Mouse (Mus musculus): ENCODE data around the gene Cenpp.
A peak's percentile ranks its signal among the peaks of the same experiment; 100 is the strongest.

Cenpp gene

DNA sequence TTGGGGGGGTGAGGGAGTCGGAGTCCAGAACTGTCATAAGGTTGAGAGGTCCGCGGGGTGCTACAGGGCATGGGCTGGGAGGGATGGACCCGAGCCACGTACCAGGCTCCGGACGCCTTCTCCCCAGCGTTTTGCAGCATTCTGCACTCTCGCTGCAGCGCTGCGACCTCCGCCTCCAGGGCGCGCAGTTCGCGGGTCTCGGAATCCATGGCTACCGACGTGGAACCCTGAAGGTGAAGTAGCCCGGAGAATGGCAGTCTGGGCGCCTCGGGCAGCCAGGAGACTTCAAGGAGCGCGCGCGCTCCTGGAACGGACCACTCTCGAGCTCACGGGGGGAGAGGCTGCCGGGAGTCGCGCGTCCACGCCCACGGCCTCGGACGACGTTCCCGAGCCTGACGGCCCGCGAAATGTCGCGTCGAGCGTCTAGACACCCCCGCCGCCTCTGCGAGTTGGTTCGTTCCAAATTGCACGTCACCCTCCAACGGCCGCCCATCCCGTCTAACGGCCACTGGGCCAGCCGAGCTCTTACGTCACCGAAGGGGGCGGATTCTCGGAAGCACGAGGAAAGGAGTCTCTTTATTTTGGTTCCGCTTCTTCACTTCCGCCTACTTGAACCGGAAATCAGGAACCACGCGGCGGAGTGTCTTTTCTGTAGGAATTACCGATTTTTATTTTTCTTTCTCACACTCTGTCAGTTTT, at the start of gene Cenpp, which contains the start of gene Nol8:
Gene Cenpp, minus strand, starts transcription at position 305 of the 699 bp plus-strand sequence.
Gene Nol8, plus strand, starts transcription at position 598 of the 699 bp plus-strand sequence.
- DNase-seq: peak; percentile 100

DNA sequence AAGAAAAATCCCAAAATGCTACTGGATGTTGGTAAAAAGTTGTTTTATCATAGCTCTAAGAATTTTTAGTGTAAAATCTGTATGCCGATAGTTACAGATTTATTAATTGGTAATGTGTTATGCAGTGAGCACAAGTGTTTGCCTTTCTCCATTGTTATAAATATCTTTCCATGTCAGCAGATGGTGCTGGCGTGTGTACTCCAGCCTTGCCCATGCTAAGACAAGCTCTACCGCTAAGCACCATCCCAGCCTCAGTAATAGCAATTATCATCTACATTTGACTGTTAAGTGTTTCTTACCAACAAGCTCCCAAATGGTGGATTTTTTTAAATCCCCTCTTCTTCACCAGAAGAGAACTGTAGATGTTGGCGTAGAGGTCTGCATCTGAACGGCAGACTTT, 38.5 kb upstream of the Cenpp start:
- no peak for DNase-seq

DNA sequence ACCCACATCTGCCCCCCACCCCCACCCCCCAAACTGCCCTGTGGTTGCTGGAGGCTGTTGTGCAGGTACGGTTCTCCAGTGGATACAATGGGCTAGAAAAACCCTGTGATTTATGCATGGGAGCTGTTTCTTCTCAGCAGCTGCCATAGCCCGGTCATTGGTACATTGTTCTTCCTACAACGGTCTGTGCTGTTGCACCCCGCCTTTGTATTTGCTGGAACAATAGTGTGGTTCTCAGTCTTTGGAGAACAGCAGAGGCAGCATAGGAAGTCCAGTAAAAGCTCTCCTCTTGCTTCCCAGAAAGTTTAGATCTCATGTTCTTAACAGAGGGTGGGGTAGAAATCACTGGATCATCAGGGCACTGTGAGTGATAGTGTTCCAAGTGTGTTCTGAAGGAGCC, 31.7 kb upstream of the Cenpp start:
- no peak for DNase-seq

DNA sequence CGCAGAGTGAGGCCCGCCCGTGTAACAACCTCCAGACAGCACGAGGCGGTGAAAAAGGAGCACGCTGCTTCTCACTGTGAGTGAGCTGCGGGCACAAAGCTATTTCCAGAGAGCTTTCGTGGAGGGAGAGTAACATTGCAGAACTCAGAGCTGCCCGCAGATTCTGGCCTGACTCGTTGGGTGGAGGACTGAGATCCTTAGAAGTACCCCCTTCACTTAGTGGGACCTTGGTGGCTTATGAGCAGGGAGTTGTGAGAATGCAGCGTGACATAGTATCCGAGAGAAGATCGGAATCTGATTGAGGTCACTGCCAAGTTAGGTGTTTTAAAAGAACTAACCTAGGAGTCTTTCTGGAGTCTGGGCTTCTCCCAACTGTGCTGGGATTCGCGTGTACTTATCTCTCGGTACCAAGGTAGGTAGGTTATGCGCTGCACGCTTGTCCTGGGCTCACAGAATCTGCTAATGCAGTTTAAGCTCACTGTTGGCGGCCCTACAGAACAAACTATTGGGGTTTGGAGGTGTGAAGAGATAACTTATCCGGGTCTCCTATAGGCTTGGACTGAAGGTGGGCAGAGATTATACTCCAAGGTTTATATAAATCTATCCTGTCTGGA, 29.8 kb upstream of the Cenpp start:
- DNase-seq: no peak

DNA sequence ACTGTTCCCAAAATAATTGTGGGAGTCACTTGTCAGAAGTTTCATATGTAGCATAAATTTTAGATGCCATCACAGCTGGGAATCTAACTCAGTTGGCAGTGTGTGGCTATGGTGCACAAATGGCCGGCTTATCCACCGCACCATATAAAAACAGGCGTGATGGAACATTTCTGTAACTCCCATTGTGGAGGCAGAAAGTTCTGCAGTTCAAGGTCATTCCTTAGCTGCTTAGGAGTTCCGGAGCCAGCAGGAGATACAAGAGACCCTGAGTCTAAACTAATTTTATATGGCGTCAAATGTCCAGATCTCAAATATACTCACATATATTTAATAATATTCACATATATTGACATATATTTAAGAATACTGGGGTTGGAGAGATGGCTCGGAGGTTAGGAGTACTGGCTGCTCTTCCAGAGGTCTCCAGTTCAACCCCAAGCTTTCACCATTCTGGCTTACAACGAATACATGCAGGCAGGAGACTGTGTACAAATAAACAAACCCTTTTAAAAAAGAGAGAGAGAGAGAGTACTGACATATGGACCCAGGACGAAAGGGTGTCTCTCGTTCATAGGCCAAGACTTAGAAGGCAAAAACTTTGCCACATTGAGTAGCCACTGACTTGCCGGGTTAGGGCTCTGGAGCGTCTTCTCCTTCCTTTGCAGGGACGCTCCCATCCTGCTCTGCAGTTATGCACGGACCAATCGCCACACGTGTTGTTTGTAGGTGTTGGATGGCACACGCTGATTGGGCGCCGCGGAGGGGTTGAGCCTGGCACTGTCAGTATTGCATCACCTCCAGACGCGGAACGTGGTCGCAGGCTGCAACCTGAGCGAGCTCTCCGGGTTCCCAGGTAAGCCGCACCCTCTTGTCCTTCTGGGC, 29.0 kb upstream of the Cenpp start, which contains the start of gene Iars:
Gene Iars, plus strand, starts transcription at position 750 of the 882 bp plus-strand sequence.
- peak; percentile 99 for DNase-seq

DNA sequence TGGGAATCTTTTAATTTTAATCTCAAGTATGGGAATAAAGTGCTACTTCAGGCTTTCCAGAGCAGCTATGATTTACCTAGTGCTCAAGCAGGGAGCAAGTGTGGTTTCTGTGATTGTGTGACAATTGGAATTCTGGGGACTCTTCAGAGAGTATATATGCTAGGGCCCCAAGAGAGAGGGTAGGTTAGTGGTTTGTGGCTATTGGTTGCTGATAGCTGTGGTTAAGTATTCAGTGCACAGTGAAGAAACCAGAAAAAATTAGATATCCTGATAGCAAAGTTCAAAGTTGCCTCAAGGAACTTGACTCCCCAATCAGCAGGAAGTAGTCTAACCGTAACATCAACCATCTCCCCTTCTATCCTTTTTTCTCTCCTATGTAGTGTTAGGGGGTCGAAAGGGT, 25.2 kb upstream of the Cenpp start:
- no peak for DNase-seq

DNA sequence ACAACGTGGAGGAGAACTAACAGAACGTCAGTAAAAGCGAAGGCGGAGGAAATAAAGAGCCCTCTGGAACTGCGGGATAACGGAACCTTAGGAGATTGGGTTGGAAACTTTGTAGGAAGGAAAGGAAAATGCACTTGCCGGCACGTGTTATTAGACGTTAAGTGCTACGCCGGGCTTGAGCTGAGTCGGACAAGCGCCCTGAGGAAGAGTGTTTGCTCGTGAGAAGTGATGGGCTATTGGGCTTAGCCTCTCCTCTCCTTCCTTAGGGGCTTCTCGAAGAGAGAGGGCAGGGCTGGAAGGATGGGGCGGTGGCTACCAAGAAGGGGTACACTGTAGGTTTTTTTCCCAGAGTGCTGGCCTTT, 576 bp upstream of the Cenpp start:
- DNase-seq: no peak

DNA sequence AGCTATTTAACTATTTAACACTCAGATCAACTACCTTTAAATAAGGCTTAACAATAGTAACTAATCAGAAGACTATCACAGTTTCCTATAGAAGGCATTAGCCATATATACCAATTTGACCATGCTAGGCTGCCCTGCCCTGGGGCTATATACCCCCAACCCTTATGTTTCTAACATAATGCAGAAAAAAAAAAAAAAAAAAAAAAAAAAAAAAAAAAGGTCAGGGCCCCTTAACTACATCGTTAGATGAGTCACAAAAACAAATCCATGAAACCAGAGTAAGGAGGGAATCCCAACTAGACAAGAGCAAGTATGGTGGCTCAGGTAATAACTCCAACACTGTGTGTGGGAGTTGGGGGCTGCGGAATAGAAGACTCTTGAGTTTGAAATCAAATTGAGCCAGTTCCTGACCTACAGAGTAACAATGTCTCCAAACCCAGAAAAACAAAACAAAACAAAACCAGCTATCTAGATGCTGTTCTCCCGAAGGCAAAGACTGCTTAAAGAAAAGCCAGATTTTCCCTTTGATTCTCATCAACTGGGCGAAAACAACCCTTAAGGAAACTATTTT, 719 bp downstream of the Cenpp start:
- DNase-seq: no peak

DNA sequence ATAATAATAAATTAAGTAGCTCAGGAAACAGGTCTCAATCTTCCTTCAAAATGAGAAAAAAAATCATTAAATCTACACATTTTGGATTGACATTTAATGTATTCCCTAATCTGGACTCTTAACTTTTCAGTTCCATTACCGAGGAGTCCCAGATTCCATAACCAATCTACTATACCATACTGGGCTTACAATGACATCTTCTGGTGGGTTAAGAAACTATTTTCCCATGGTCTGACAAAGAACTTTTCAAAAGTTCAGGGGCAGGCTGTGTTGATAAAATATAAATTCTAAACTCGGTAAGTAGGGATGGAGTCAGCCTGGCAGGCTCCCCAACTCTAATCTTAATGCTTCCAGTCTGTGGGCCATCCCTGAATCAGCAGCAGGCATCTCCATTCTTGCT, 1.4 kb downstream of the Cenpp start:
- no peak for DNase-seq

DNA sequence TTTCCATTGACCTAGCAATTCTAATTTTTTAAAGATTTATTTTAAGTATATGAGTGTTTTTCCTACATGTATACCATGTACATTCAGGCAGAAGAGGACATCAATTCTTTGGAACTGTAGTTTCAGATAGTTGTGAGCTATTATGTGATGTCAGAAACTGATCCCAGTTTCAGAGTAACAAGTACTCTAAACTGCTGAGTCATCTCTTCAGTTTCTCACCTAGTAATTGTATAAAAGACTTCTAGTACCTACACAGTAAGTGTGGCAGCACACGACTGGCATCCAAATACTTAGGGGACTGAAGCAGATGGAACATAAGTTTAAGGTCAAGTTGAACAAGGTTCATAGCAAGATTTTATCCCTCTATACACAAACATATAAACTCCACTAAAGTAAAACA, 6.6 kb downstream of the Cenpp start:
- DNase-seq: no peak

DNA sequence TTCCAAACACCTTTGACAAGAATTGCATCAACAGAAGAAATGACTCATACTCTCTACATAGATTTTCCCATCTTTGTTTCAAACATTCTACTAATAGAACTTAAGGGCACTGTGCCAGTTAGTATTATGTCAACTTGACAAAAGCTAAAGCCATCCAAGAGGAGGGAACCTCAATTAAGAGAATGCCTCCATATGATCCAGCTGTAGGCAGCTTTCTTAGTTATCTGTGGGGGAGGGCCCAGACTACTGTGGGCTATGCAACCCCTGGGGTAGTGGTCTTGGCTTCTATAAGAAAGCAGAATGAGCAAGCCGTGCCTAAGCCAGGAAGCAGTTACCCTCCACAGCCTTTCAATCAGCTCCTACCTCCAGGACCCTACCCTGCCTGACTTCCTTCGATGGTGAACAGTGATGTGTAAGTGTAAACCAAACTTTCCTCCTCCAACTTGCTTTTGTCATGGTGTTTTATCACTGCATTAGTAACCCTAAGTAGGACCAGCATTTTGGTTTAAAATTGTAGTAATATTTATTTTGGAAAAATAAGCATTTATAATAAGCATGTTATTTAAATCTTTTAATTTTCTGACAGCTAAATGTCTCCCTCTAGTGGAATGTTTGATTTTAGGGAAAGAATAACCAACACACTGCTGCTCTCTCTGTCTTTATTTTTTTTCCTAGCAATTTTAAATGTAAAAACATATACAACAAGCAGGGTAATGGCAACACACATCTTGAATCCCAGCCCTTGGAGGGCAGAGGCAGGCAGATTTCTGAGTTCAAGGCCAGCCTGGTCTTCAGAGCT, 7.7 kb downstream of the Cenpp start:
- DNase-seq: peak; percentile 6

DNA sequence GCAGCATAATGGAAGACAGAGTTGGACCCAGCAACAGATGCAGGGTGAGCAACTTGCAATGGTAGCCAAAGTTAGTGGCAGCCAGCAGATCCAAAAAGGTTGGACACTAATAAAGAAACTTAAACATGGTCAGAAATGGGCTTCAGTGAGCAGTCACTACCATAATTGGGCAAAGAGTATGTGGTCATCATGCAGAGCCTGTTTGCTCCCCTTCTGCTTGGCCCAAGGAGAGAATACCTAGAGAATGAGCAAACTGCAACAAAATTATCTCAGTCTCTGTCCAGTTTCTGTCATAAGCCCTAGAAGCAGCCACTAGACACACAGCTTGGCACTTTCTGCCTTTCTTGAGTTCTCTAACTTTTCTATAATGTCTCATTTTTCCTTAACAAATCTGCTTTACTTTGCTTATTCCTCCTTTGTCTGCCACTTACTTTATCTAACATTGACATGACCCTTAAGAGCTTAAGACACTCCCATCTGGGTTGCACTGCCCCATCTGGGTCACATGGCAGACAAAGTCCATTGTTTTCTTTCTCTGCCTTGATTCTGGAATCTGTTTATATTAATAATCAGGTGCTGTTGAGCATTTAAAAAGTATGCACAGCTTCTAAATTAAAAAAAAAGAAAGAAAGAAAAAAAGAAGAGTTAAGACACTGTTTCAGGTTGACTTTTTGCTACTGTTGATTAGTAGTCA, 8.8 kb downstream of the Cenpp start:
- no peak for DNase-seq

DNA sequence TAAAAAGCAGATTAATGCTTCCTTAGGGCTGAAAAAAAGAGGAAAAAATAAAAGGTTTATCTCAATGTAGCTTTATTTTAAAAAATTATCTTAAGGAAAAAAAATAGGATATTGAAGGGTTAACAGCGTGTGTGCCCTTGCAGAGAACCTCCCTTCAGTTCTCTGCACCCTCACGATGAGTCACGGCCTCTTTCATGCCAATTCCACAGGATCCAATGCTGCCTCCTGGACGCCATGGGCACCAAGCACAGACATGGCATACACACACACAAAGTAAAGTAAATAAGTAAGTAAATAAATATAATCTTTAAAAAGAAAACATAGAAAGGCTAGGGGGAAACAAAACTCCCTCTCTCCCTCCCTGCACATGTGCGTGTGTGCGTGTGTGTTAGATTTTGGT, 9.9 kb downstream of the Cenpp start:
- DNase-seq: no peak

DNA sequence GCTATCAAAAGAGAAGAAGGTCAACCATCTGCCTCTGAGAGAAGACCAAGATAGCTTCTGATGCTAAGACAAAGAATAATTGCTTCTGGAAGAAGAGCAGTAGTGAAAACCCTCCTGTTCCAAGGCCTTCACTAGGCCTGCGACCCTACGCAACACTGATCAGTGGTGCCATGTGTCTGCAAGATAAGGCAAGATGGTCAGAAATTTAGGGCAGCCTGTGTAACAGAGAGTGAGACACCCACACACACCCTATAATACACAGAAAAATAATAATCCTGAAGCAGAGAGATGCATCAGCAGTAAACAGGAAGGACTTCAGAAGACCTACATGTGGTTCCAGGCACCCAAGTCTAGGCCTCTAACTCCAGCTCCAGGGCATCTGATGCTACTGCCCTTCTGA, 12.6 kb downstream of the Cenpp start:
- DNase-seq: no peak

DNA sequence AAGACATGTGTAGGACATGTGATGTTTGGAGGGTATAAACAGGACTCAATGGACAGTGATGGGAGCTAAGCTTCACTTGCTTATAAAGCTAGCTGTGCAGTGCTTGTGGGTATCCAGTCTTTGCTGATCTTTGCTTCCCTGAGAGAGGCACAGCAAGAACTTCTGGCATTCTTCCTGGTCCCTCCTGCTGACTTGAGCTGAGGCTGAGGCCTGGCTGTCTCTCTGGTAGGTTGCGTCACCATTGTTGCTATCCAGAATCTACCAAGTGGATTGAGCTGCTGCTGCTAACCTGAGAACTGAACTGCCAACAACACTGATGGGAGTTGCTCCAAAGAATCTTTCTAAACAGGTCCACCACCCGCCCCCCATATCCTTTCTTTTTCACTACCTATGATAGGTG, 23.5 kb downstream of the Cenpp start:
- DNase-seq: peak; percentile 16

DNA sequence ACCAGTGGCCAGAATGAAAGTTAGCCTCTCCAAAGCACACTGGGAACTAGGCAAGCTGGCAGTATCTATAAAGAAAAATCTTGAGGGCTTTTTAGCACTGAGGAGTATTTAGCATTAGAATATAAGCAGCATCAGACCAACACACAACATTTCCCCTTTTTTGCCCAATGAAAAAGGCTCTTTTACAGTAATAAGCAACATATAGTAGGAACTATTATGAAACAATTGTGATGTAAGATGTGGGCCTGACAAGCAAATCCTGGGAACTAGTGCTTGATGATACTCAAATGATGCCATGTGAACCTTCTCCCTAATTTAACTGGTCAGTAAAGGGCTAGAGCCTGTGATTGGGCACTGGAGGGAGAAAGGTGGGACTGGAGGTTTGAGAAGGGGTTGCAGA, 24.4 kb downstream of the Cenpp start:
- DNase-seq: no peak

DNA sequence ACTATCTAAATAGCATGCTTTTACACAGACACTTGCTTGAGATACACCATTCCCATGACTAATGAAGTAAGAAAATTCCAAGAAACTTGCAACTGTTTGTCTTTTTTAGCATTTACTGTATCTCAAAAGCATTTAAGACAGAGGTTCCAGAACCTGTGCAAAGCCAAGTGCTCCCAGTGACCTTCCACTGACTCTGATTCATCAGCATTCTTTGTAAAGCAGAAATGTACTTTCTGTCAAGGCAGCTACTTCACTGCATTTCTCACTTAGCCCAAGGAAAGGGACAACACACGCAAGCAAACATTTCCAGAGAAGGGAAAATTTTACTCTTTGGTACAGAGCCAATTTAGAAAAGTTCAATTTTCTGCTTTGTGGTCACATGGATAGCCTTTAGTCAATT, 29.4 kb downstream of the Cenpp start:
- DNase-seq: no peak

DNA sequence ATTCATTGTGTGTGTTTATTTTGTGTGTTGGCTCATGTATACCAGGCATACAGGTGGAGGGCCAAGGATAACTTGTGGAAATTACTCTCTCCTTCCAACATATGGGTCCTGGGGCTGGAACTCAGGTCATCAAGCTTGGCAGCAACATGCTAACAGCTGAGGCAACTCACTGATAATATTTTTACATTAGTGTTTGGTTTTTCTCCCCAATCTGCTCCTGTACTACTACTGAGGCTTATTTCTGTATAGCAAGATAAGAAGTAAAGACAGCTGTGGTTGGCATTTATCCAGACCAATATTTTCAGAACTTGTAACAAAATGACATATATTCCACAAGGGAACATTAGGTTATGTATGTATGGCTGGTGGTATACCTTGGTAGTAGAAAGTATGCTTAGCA, 34.2 kb downstream of the Cenpp start:
- no peak for DNase-seq

DNA sequence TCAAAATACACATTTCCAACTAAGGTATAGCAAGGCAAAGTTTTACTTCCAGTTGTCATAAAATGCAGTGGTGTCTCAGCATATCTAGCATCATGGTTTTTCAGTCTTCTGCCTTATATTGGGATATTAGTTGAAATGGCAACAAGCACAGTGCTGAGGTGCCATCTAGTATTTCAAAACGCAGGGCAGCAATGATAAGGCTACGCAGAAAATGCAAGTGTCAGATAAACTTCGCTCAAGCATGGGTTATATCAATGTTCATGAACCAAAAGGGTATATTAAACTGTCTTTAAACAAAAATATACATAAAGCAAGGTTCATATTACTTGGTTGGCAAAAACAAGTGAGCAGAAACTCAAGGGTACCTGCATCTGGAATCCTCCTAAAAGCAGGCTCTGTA, 35.6 kb downstream of the Cenpp start:
- no peak for DNase-seq

DNA sequence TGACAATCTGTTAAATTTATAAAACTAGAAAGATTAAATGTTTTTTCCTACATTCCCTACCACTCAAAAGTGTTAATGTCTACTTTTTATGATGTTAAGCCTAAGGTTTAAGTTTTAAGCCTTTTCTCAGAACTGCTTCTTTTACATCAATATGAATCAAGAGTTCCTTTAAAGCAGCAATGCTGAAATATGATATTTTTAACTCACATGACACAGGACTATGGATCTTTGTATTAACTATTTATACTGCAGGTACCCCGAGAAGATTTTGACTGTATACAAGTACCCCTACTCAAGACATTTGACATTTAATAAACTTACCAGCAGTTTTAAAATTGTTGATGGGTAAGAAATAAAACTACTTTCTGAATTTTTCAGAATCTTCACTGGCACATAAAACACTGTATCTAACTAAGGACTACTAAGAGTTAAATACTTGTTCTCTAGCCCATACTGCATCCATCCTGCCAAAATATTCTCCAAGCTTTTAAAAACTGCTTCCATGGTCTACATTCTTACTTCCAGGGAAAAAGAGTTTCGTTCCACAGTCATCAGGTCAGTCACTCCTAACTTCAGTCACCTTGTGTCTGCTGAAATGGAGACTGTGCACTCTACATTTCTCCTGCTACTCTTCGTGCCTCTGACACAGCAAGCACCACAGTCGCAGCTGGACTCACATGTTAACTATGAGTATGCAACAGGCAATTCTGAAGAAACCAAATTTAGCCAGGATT, 43.8 kb downstream of the Cenpp start:
- DNase-seq: no peak

DNA sequence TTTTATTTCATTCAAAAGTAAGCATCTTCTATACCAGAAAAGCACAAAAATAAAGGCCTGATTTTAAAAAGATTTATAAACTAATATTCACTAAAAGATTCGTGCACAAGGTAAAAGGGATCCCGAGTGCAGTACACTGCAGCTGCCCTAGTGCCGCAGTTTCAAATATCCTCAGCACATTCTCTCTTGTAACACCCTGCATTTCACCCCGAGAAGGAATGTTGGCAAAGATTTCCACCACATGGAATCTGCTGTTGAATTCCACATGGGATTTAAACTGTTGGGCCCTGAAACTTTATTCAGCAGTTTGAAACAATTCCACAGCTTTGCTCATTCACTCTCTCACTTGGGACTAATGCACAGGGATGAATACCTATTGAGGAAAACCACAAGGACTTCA, 44.9 kb downstream of the Cenpp start, which contains the start of gene Ogn:
Gene Ogn, plus strand, starts transcription at position 333 of the 400 bp plus-strand sequence.
- DNase-seq: peak; percentile 46

Data from lung, postnatal 14 days (tissue).